Mouse (Mus musculus) urinary bladder, adult 2 months (tissue): ENCODE results near the gene Trappc11. TPM values are rescaled to one million over a fixed set of nuclear protein-coding genes. Genes with fewer than 3 reads are reported as not detected.
"Not testable (repeated sequence)": the region's sequence is repeated elsewhere in the genome, so short reads cannot be mapped to it uniquely, and the experiment has no call there.

Source experiments
- DNase-seq: peaks from one replicate; pipeline ENCODE4 v3.0.0; 2022; ENCODE audit warnings: low spot score
- polyA plus RNA-seq: library from polyadenylated mRNA; depleted of rRNA; stranded (reverse); fragments of >200 nt; gene quantifications from 2 replicates; pipeline ENCODE4 v1.2.3, GENCODE M21; 2012; rRNA removed

Trappc11 gene
- polyA plus RNA-seq, 1 experiment, result 27.4 TPM

DNA sequence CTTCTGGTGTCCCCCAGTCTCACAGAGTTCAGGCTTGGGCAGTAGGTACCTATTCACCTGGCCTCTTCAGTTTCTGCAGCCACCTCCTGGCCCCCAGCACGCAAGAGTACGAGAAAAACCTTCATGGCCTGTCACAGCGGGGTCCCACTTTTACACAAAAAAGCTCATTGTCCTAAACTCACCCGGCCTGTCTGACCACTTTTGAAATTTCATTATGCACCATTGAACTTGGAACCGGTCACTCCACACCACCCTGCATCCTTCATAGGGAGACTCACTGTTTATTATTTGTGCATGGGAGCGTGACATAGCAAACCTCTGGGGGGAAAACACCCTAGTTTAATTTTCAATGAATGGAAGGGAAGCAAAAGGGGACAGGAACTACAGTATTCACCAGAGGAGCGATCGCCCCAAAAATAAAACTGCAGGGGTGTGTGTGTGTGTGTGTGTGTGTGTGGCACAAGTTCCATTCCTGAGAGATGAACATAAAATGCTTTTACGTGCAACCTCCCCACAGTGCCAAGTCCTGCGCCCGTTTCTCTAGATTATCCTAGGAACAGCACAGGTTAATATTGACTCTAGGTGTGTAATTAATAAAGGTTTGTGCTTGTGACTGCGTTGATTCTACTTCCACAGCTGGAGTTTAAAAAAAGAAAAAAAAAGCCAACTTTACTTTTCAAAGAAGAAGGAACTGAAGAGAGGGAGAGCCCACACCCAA lies 50.8 kb downstream of the Trappc11 start:
- no peak for DNase-seq

DNA sequence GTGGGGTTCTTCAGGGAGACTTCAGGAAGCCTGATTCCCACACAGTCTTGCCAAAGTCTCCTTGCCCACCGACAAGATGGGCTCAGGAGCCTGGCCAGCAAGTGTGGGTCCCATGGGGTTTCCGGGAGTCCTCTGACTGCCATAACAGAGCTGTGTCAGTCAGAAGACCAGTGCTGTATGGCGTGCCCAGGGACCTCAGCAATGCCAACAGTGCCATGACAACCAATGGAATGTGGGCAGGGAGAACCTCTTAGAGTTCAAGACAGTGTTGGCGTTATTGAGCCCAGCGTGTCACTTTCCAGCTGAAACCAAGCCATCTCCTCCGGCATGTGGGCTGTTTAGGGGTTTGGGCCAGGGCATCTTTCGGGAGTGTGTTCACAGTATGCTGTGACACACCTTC lies 53.2 kb downstream of the Trappc11 start:
- no peak for DNase-seq

DNA sequence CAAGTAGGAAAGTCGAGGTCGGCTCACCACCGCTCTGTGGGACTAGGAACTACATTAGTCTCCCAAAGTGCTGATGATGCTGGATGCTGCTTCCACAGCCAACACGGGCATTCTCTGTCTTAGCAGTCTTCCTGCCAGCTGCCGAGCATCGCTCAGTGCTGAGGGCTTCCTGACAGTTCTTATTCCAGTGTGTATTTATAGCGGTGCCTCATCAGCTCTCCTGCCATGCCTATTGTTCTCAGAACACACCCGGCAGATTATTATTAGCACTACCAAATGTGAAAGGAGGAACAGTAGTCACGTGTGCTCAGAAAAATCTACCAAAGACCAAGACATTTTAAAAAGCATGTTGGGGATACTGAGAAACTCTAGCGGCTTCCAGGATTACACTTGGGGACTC lies 71.6 kb downstream of the Trappc11 start:
- DNase-seq, result no peak

DNA sequence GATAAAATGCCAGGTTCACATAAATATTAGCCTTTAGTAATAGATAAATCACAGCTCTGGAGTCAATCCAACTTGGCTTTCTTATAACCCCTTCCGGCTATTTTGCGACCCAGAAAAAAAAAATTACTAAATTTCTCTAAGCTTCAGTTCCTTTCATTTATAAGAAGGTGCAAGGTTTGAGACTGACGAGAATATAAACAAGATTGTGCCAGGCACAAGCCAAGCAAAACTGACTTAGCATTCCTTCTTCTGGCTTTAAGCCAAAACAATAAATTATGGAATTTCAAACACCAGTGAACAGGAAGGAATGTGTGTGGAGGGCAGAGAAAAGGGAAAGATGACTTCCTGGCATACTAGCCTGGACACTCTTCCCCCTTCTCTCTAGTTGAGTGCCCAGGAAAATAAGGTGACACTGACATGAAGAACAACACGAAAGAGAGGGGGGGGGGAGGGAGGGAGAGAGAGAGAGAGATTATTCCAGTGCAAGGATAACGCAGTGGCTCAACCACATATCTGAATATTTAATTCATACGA lies 74.0 kb downstream of the Trappc11 start:
- no peak for DNase-seq

DNA sequence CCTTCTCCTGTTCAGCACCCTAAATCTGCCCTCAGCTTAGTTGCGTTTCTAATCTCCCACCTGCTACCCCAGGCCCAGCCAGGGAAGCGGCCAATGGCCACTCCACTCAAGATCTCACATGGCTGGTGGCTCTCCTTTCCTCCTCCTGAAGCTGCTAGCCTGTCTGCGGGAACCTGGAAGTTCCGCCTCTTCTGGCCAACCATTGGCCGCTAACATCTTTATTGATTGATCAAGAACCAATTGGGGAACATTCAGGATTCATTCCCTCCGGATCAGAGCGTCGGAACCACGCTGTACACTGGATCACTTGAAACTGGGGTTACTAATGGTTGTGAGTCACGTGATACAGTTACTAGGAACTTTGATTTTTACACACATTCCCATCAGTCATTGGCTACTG lies 74.7 kb downstream of the Trappc11 start:
- no peak for DNase-seq

DNA sequence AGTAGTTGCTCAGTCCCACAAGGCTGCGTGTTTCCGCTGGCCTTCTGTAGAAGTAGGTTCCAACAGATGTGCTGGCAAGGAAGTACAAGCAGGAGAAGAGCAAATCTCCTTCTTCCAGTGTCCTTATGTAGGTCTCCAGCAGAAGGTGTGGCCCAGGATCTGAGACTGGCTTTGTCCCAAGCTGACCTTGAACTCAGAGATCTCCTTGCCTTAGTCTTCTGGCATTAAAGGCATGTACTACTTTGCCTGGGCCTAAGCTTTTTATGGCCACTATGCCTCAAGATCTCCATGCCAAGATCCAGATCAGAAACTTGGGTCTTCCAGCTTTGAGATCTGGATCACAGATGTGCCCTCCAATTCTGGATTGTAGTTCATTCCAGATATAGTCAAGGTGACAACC lies 84.1 kb downstream of the Trappc11 start:
- not testable (repeated sequence) for DNase-seq

DNA sequence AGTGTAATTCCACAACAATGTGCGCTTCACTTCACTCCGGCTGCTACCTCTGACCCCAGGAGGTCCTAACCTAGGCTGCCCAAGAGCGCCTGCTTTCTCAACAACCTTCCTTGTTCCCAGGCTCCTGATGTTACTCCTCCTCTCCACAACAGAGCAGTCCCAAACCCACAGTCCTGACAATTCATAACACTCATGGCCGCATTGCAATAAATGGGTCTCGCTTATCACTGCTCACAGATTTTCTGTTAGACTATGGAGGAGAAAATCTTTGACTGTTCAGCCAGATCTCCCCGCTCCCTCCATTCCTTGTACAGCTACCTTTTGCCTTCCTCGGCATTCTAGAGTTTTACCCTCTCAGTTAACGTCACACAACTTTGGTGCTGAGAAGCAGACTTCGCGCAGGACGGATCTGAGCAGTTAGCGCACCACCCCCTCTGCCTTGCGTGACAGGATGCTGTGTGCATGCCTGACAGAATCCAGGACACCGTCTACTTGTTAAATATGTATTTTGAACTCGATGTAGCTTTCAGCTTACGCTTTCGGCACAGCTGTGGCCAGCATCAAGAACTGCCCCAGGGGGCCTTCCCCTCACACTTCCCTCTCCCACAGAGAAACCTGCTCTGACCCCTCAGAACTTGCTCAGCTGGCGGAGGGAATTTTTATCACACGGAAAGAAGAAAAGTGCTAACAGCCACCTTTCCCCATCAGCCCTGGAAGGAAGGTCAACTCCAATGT lies 86.8 kb downstream of the Trappc11 start, which contains the start of gene Stox2:
TSS of gene Stox2 (minus strand) at position 51 of the 735 bp plus-strand sequence.
- no peak for DNase-seq

Other genes with a start within 250 kb of the Trappc11 start
- 5.9 and 8.0 TPM in 2 replicates for gene Stox2, start 87.1 kb downstream of the Trappc11 start, polyA plus RNA-seq
- 16.5 and 16.9 TPM in 2 replicates for gene Rwdd4a, start 194 bp upstream of the Trappc11 start, polyA plus RNA-seq
- gene Ing2, start 142.1 kb upstream of the Trappc11 start, polyA plus RNA-seq, result 25.1 and 29.0 TPM in 2 replicates
- 11.3 and 14.2 TPM in 2 replicates for gene Cdkn2aip, start 180.5 kb upstream of the Trappc11 start, polyA plus RNA-seq